Comparison of ENCODE assay signal across 28 mouse cellular contexts in the genomic region with DNA sequence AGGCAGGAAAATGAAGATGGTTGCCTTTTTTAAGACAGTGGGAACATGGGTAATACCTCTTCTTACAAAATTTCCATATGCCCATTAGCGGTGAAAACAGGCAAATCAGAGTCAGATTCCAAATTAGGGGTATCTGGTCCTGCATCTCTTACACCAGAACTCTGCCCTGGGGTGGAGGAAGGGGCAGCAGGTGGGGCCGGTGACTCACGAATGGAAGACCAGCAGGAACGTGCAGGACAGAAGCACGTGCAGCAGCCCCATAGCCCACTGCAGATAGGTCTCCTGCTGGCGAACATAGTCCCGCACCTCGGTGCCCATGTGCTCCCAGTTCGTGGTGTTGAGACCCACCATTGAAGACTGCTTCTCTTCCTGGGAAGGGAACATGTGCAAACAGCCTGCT. TPM values are rescaled to one million over a fixed set of nuclear protein-coding genes. Genes with fewer than 3 reads are reported as not detected.
DNase-seq lines count a peak whose midpoint lies in the region; ATAC-seq and TF ChIP-seq lines count a peak whose summit lies in the region.
"Had no signal": no experiment of that assay in that cellular context is flagged by ENCODE, and none has a peak within 500 bp of the region (broad histone marks: within the 10 kb centered on the region; RNA-seq: fewer than 3 reads in every experiment).

No protein-coding gene starts in this region.

- peak overlapping the region; percentile 17 for H3K27ac ChIP-seq in kidney, adult 2 months (ENCODE audit: insufficient read depth, low read depth, low read length)
- H3K27ac ChIP-seq in kidney, postnatal 0 days, result peak overlapping the region; percentile 77; the same call in 1 of the 2 replicates
- H3K27ac ChIP-seq in ES-Bruce4 (ENCODE audit: insufficient read depth, low read length), result no peak overlapping the region
- peak overlapping the region; percentile 79 for H3K27ac ChIP-seq in small intestine, adult 2 months (ENCODE audit: insufficient read depth, low read depth, low read length)
- H3K27ac ChIP-seq in hindbrain, embryonic 16.5 days (ENCODE audit: low read depth, low read length), result no peak overlapping the region
- H3K27ac ChIP-seq: forebrain, embryonic 10.5 days; heart, embryonic 15.5 days; hindbrain, embryonic 10.5 days; hindbrain, embryonic 13.5 days; hindbrain, postnatal 0 days had no signal

- H3K4me3 ChIP-seq in kidney, adult 2 months (ENCODE audit: insufficient read depth, low read depth, low read length), result no peak overlapping the region
- no peak overlapping the region for H3K4me3 ChIP-seq in kidney, postnatal 0 days (replicated peaks; ENCODE audit: low read depth, low read length)
- 0 out of 2 replicates have a peak overlapping the region, but pooled peaks have one; percentile 3 for H3K4me3 ChIP-seq in ES-Bruce4 (ENCODE audit: low read depth, low read length)
- no peak overlapping the region for H3K4me3 ChIP-seq in small intestine, adult 2 months (ENCODE audit: low read depth, low read length)
- no peak overlapping the region for H3K4me3 ChIP-seq in hindbrain, embryonic 16.5 days (ENCODE audit: low read length)
- H3K4me3 ChIP-seq: forebrain, embryonic 10.5 days; heart, embryonic 12.5 days; heart, embryonic 15.5 days; hindbrain, embryonic 13.5 days had no signal

- no peak for TF ChIP-seq POLR2A in kidney, adult 2 months (IDR thresholded peaks at IDR 0.05; ENCODE audit: low read depth, low read length)
- TF ChIP-seq POLR2A in ES-Bruce4 (IDR thresholded peaks at IDR 0.05; ENCODE audit: insufficient read depth, low read length), result no peak
- no peak for TF ChIP-seq POLR2A in small intestine, adult 2 months (IDR thresholded peaks at IDR 0.05; ENCODE audit: low read depth, low read length)

- peaks cover 12% of the 10 kb centered on the region; the same call in 1 of the 2 replicates for H3K4me1 ChIP-seq in kidney, adult 2 months (ENCODE audit: control insufficient read depth, insufficient read depth, low read length)
- no peaks in the 10 kb centered on the region for H3K4me1 ChIP-seq in kidney, postnatal 0 days (replicated peaks; ENCODE audit: insufficient read depth, low read length)
- H3K4me1 ChIP-seq in ES-Bruce4 (ENCODE audit: control insufficient read depth, insufficient read depth, low read length), result no peaks in the 10 kb centered on the region
- peaks cover 38% of the 10 kb centered on the region for H3K4me1 ChIP-seq in small intestine, adult 2 months (ENCODE audit: control insufficient read depth, insufficient read depth, insufficient read length, low read length)
- H3K4me1 ChIP-seq in hindbrain, embryonic 16.5 days (ENCODE audit: control insufficient read depth, insufficient read depth, low read depth, low read length), result peaks cover 2% of the 10 kb centered on the region; the same call in 1 of the 2 replicates
- H3K4me1 ChIP-seq: heart, embryonic 12.5 days had no signal

- no peak for ATAC-seq in kidney, postnatal 0 days (replicated peaks; ENCODE audit: low FRiP score, low read depth)
- ATAC-seq in hindbrain, embryonic 16.5 days, result no peak
- ATAC-seq: activated CD4-positive, CD25-positive, alpha-beta regulatory T cell, adult 4 months; CD4-positive, CD25-positive, alpha-beta regulatory T cell, adult 4 months; forebrain, embryonic 14.5 days; hindbrain, postnatal 0 days had no signal

- H3K9me3 ChIP-seq in kidney, postnatal 0 days (replicated peaks; ENCODE audit: low read length), result no peaks in the 10 kb centered on the region
- no peaks in the 10 kb centered on the region for H3K9me3 ChIP-seq in ES-Bruce4 (replicated peaks; ENCODE audit: control insufficient read depth, insufficient read depth, low read length, poor library complexity, severe bottlenecking)
- no peaks in the 10 kb centered on the region for H3K9me3 ChIP-seq in hindbrain, embryonic 16.5 days (ENCODE audit: control insufficient read depth, low read length)
- H3K9me3 ChIP-seq: forebrain, embryonic 10.5 days; heart, embryonic 12.5 days; heart, embryonic 15.5 days; hindbrain, embryonic 10.5 days; hindbrain, embryonic 13.5 days had no signal

- TF ChIP-seq EP300 in ES-Bruce4 (IDR thresholded peaks at IDR 0.05; ENCODE audit: insufficient read depth, low read depth, low read length), result no peak

- no peak overlapping the region for H3K4me2 ChIP-seq in kidney, postnatal 0 days (ENCODE audit: low read length)
- no peak overlapping the region for H3K4me2 ChIP-seq in hindbrain, embryonic 16.5 days (ENCODE audit: low read length)
- H3K4me2 ChIP-seq: heart, embryonic 12.5 days; heart, embryonic 15.5 days; hindbrain, embryonic 13.5 days had no signal

- 78% methylated on average over 9 of the region's 9 CpGs for WGBS in kidney, adult 2 months
- 64% methylated on average over 9 of the region's 9 CpGs for WGBS in kidney, postnatal 0 days
- 82% methylated on average over 9 of the region's 9 CpGs for WGBS in small intestine, adult 2 months
- WGBS in hindbrain, embryonic 16.5 days, result 74% methylated on average over 9 of the region's 9 CpGs

- no peak for TF ChIP-seq CTCF in kidney, adult 2 months (conservative IDR thresholded peaks at IDR 0.05; ENCODE audit: insufficient read depth, insufficient read length, low read depth, low read length)
- TF ChIP-seq CTCF in kidney, postnatal 0 days (IDR thresholded peaks at IDR 0.05; ENCODE audit: low read depth), result no peak
- TF ChIP-seq CTCF in ES-Bruce4 (IDR thresholded peaks at IDR 0.05; ENCODE audit: low read depth, low read length), result peak; percentile 6
- no peak for TF ChIP-seq CTCF in small intestine, adult 2 months (IDR thresholded peaks at IDR 0.05; ENCODE audit: extremely low read depth, insufficient read length, insufficient replicate concordance, low read depth, low read length)

- no peaks in the 10 kb centered on the region for H3K36me3 ChIP-seq in kidney, adult 2 months (ENCODE audit: control insufficient read depth, insufficient read depth, low read length)
- no peaks in the 10 kb centered on the region for H3K36me3 ChIP-seq in kidney, postnatal 0 days (ENCODE audit: insufficient read depth, low read length)
- no peaks in the 10 kb centered on the region for H3K36me3 ChIP-seq in ES-Bruce4 (ENCODE audit: control insufficient read depth, insufficient read depth, low read length, poor library complexity, severe bottlenecking)
- no peaks in the 10 kb centered on the region for H3K36me3 ChIP-seq in small intestine, adult 2 months (ENCODE audit: control insufficient read depth, insufficient read depth, low read length)
- no peaks in the 10 kb centered on the region for H3K36me3 ChIP-seq in hindbrain, embryonic 16.5 days (ENCODE audit: control insufficient read depth, insufficient read depth, low read length)
- H3K36me3 ChIP-seq: forebrain, embryonic 10.5 days; heart, embryonic 12.5 days; heart, embryonic 15.5 days; hindbrain, embryonic 10.5 days; hindbrain, embryonic 13.5 days had no signal

- no peaks in the 10 kb centered on the region for H3K27me3 ChIP-seq in kidney, adult 2 months (replicated peaks; ENCODE audit: control insufficient read depth, insufficient read depth, low read length)
- no peaks in the 10 kb centered on the region for H3K27me3 ChIP-seq in kidney, postnatal 0 days (ENCODE audit: insufficient read depth, low read length)
- no peaks in the 10 kb centered on the region for H3K27me3 ChIP-seq in ES-Bruce4 (ENCODE audit: control insufficient read depth, insufficient read depth, low read length, poor library complexity, severe bottlenecking)
- no peaks in the 10 kb centered on the region for H3K27me3 ChIP-seq in small intestine, adult 2 months (ENCODE audit: control insufficient read depth, insufficient read depth, low read length)
- no peaks in the 10 kb centered on the region; the same call in 1 of the 2 replicates for H3K27me3 ChIP-seq in hindbrain, embryonic 16.5 days (replicated peaks; ENCODE audit: control insufficient read depth, insufficient read depth, low read length)

- DNase-seq in kidney, adult 2 months, result no peak
- DNase-seq in kidney, postnatal 36 days, result no peak
- no peak for DNase-seq in kidney, postnatal 0 days (ENCODE audit: low spot score)
- no peak for DNase-seq in kidney, postnatal 10 days
- no peak for DNase-seq in urinary bladder, postnatal 4 days (ENCODE audit: low spot score in 2 of 2)
- DNase-seq: adrenal gland, adult 8-10 months; adrenal gland, postnatal 25 days; cerebellum, adult 18-20 months; cerebellum, adult 9-10 months; cerebellum, postnatal 14 days; gastrocnemius, postnatal 25 days; heart, adult 18-20 months; heart, postnatal 10 days; heart, postnatal 36 days had no signal

- H3K9ac ChIP-seq in kidney, postnatal 0 days (ENCODE audit: low read depth, low read length), result no peak overlapping the region
- no peak overlapping the region for H3K9ac ChIP-seq in ES-Bruce4 (ENCODE audit: low read depth, poor library complexity, severe bottlenecking)
- H3K9ac ChIP-seq in hindbrain, embryonic 16.5 days (ENCODE audit: low read depth, low read length), result no peak overlapping the region
- H3K9ac ChIP-seq: heart, embryonic 12.5 days; heart, embryonic 15.5 days; hindbrain, embryonic 13.5 days had no signal

RNA-seq across cellular contexts. Expression of a gene that starts 5.7 kb away (rescaled TPM):
- polyA plus RNA-seq in kidney, adult 2 months (2012; rRNA removed), result 0.38 and 0.41 TPM in 2 replicates
- 0.57 and 0.62 TPM in 2 replicates for polyA plus RNA-seq in kidney, postnatal 0 days (2015; fragmentation: Nextera tagmentation; extraction: Ambion mirVana)
- polyA plus RNA-seq in ES-Bruce4 (2011; ENCODE audit: insufficient read depth, insufficient read length, low read depth, missing spikeins), result 0.25 and 0.29 TPM in 2 replicates
- 0.93 and 1.2 TPM in 2 replicates for polyA plus RNA-seq in small intestine, adult 2 months (2012; rRNA removed)
- 0.10 and 0.11 TPM in 2 replicates for polyA plus RNA-seq in hindbrain, embryonic 16.5 days (2015; fragmentation: Nextera tagmentation; extraction: Ambion mirVana)
- polyA plus RNA-seq: embryonic facial prominence, embryonic 14.5 days; heart, embryonic 12.5 days; heart, embryonic 15.5 days had no signal

RNA-seq across cellular contexts. Expression of a gene that starts 6.2 kb away (rescaled TPM):
- 95.1 and 111 TPM in 2 replicates for polyA plus RNA-seq in kidney, adult 2 months (2012; rRNA removed)
- polyA plus RNA-seq in kidney, postnatal 0 days (2015; fragmentation: Nextera tagmentation; extraction: Ambion mirVana), result 85.4 and 90.7 TPM in 2 replicates
- polyA plus RNA-seq in ES-Bruce4 (2011; ENCODE audit: insufficient read depth, insufficient read length, low read depth, missing spikeins), result 25.2 TPM in 2 replicates
- 48.9 and 70.7 TPM in 2 replicates for polyA plus RNA-seq in small intestine, adult 2 months (2012; rRNA removed)
- 74.6 and 84.1 TPM in 2 replicates for polyA plus RNA-seq in hindbrain, embryonic 16.5 days (2015; fragmentation: Nextera tagmentation; extraction: Ambion mirVana)

RNA-seq across cellular contexts. Expression of a gene that starts 9.0 kb away (rescaled TPM):
- 1.8 and 2.2 TPM in 2 replicates for polyA plus RNA-seq in kidney, adult 2 months (2012; rRNA removed)
- polyA plus RNA-seq in kidney, postnatal 0 days (2015; fragmentation: Nextera tagmentation; extraction: Ambion mirVana), result 6.2 TPM in 2 replicates
- polyA plus RNA-seq in ES-Bruce4 (2011; ENCODE audit: insufficient read depth, insufficient read length, low read depth, missing spikeins), result not detected in 2 replicates
- 2.0 and 9.1 TPM in 2 replicates for polyA plus RNA-seq in small intestine, adult 2 months (2012; rRNA removed)
- 0.66 and 1.1 TPM in 2 replicates for polyA plus RNA-seq in hindbrain, embryonic 16.5 days (2015; fragmentation: Nextera tagmentation; extraction: Ambion mirVana)
- polyA plus RNA-seq: embryonic facial prominence, embryonic 11.5 days; forebrain, embryonic 10.5 days had no signal

RNA-seq across cellular contexts. Expression of a gene that starts 18.2 kb away (rescaled TPM):
- 8.2 and 10.4 TPM in 2 replicates for polyA plus RNA-seq in kidney, adult 2 months (2012; rRNA removed)
- polyA plus RNA-seq in kidney, postnatal 0 days (2015; fragmentation: Nextera tagmentation; extraction: Ambion mirVana), result 24.4 and 25.4 TPM in 2 replicates
- polyA plus RNA-seq in ES-Bruce4 (2011; ENCODE audit: insufficient read depth, insufficient read length, low read depth, missing spikeins), result 14.6 and 16.7 TPM in 2 replicates
- 11.6 and 20.0 TPM in 2 replicates for polyA plus RNA-seq in small intestine, adult 2 months (2012; rRNA removed)
- polyA plus RNA-seq in hindbrain, embryonic 16.5 days (2015; fragmentation: Nextera tagmentation; extraction: Ambion mirVana), result 3.9 and 5.0 TPM in 2 replicates
- polyA plus RNA-seq: CD4-positive, CD25-positive, alpha-beta regulatory T cell, adult 4 months had no signal

RNA-seq across cellular contexts. Expression of a gene that starts 33.3 kb away (rescaled TPM):
- polyA plus RNA-seq in kidney, adult 2 months (2012; rRNA removed), result 2.4 and 4.2 TPM in 2 replicates
- 4.2 and 6.1 TPM in 2 replicates for polyA plus RNA-seq in kidney, postnatal 0 days (2015; fragmentation: Nextera tagmentation; extraction: Ambion mirVana)
- 17.2 and 18.9 TPM in 2 replicates for polyA plus RNA-seq in ES-Bruce4 (2011; ENCODE audit: insufficient read depth, insufficient read length, low read depth, missing spikeins)
- 3.9 and 7.0 TPM in 2 replicates for polyA plus RNA-seq in small intestine, adult 2 months (2012; rRNA removed)
- 77.9 and 78.0 TPM in 2 replicates for polyA plus RNA-seq in hindbrain, embryonic 16.5 days (2015; fragmentation: Nextera tagmentation; extraction: Ambion mirVana)
- polyA plus RNA-seq: activated CD4-positive, CD25-positive, alpha-beta regulatory T cell, adult 4 months; CD4-positive, CD25-positive, alpha-beta regulatory T cell, adult 4 months had no signal

Comparison
In these comparisons a context has a peak if more than half of its experiments do, and no peak if none do; other contexts are left out.
1. H3K27ac ChIP-seq: peak in kidney, adult 2 months (single experiment), kidney, postnatal 0 days (single experiment) and small intestine, adult 2 months (single experiment); none in ES-Bruce4 (single experiment) and hindbrain, embryonic 16.5 days (single experiment).